Mouse (Mus musculus): ENCODE data around the gene Arf4. TPM values are rescaled to one million over a fixed set of nuclear protein-coding genes. Genes with fewer than 3 reads are reported as not detected.
"Not testable (repeated sequence)": the region's sequence is repeated elsewhere in the genome, so short reads cannot be mapped to it uniquely, and the experiment has no call there.

Arf4 gene
- polyA plus RNA-seq, 1 experiment = 167 TPM

DNA sequence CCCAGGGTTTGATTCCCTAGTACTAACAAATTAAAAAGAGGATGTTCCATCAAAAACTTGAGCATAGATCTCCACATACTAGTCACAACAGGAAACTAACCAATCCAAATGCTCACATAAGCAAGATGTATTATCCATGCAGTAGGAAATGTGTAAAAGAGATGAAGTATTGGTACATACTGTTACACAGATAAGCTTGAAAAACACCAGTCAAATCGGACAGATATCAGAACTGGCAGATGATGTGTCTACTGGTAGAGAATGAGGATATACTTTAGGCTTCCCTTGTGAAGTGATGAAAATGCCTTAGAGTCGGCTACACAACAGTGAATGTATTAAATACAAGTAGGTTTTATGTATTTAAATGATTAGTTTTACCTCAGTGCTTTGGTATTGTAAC is 24.6 kb downstream of the Arf4 start:
- no peak for DNase-seq (ENCODE audit: low read depth)

DNA sequence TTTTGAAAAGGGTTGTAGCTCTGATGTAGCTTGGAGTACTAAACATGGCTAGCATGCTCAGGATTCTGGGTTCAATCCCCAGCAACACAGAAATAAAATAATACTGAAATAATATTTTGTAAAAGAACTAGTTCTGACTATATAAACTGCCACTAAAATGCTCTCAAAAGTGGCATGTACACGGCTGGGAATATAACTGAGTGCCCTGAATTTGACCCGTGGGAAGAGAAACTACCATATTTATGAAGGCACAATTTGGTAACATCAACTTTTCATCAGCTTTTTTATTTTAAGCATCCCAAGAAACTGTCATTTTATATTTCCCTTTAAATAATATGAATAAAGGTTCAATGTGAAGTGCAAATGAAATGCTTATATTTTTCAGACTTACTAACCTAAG is 26.0 kb downstream of the Arf4 start:
- DNase-seq (ENCODE audit: low read depth) = no peak

DNA sequence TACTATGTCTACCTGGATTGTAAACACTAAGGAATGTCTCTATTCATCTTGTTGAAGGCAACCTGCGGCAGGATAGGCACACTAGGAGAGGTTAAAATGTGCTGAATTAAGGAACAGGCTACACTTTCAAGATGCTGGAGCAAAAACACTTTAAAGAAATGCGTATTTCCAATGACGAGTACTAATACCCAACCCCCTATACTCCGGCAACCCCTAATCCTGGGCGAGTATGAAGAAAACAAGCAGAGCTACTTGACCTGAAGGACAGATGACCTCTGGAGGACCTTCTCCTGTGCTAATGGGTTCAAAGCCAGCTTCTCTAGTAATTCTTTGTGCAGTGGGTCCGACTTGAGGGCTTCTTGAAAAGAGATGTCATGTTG is 30.1 kb downstream of the Arf4 start:
- DNase-seq (ENCODE audit: low read depth) = no peak

DNA sequence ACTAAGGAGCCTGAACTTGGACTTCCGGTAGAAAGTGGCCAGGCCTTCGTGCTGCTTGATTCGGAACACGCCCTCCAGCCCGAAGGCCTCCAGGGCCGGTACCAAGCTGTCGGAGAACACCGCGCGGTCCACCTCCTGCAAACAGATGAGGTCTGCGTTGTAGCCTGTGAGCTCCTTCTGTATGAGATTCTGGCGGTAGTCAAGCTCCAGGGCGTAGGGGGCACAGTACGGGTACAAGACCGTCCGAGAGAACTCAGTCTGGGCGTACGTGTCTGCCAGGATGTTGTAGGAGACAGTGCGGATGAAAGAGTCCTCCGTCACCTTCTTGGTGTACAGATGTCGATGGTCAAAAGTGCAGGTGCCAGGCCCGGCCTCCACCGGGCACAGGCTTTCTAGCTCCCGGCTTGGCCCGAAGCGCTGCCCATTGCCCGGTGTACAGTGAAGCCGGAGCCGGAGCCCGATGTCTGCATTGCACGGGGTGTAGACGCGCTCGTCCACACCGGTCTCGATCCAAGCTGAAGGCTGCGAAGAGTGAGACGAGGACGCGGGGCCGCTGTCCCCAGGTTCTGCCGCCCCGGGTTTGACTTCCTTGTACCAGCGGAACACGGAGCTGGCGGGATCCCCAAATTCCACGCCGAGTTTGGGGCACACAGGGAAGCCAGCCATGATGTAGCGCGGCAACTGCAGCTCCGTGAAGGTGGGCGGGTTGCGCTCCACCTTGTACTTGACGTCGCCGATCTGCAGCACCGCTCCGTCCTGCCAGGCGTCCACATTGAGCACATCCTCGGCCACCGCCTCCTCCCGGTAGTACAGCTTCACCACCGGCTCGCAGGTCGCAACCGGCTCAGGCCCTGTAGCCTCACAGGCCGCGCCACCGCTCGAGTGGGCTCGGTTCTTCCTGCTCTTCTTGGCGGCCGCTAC is 30.8 kb downstream of the Arf4 start:
- no peak for DNase-seq (ENCODE audit: low read depth)

DNA sequence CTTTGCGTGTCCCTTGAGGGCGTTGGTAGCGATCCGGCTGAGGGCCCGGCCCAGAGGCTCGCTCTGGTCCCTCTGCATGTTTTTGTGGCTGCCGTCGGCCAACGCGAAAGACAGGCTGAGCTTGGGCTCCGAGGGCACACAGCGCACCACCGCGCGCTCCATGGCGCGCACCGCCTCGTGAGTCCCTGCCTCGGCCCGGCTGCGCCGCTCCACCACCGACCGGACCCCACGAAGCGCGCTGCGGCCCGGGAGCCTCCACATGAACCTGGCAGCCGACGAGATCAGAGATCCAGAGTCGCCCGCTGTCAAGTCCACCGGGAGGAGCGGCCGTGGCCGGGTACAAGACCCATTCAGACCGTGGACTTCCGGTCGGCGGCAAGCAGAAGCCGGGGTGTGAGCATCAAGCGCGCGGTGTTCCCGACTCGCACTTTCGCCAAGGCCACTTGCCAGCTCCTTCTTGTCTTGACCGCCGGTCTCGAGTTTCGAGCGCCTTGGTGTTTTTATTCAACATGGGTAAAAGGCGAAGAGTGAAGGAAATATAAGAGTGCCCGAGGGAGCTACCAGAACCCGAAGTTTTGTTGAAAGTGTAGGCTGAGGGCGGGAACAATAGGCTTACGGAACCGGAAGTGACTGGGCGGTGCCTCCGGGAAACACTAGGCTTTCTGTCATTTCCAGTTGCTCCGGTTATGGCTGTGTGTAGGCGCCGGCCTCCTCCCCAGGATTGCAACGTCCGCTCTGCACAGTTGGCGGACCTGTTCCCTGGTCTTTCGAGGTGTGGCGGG is 31.6 kb downstream of the Arf4 start, which contains the start of gene Pde12:
TSS of gene Pde12 (minus strand) at position 592 of the 782 bp plus-strand sequence.
- peak; percentile 86 for DNase-seq (ENCODE audit: low read depth)

DNA sequence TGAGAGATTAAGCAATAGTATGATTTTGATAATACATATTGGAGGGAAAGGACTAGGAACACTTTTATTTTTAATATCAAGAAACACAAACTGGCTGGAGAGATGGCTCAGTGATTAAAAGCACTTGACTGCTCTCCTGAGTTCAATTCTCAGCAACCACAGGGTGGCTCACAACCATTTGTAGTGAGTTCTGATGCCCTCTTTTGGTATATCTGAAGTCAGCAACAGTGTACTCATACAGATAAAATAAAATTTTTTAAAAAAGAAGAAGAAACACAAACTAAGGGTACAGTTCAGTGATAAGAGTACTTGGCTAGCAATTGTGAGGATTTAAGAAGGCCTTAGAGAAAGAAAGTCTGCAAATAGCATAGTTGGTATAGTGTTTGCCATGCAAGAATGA is 33.1 kb downstream of the Arf4 start:
- DNase-seq (ENCODE audit: low read depth) = no peak

DNA sequence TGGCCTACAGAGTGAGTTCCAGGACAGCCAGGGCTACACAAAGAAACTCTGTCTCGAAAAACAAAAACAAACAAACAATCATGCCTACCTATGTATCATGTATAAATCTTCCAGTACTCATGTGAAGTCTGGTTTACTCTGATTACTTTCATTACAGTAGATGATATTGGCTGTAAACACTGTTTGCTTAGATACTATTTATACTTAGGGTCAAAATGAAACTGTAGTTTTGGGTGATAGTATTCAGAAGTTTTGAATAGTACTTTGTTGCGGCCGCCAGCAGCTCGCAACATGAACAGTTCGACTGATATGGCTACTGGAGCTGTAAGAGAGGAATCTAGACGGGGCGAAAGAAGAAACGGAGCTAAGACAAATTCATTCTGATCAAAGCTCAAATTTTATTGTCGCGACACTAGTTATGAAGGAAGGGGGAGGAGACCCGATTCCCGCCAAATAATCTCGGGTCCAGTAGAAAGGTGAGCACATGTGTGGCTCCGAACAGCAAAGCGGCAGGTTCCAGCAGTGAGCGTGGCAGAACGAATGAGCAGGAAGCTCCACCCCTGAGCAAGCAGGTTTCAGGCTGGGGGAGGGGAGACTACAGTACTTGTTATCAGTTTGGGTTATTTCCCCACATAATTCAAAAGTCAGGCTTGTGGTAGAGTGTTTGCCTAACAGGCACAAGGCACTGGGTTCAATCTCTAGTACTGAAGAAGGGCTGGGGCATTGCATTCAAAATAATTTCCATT is 34.2 kb downstream of the Arf4 start:
- not testable (repeated sequence) for DNase-seq (ENCODE audit: low read depth)

DNA sequence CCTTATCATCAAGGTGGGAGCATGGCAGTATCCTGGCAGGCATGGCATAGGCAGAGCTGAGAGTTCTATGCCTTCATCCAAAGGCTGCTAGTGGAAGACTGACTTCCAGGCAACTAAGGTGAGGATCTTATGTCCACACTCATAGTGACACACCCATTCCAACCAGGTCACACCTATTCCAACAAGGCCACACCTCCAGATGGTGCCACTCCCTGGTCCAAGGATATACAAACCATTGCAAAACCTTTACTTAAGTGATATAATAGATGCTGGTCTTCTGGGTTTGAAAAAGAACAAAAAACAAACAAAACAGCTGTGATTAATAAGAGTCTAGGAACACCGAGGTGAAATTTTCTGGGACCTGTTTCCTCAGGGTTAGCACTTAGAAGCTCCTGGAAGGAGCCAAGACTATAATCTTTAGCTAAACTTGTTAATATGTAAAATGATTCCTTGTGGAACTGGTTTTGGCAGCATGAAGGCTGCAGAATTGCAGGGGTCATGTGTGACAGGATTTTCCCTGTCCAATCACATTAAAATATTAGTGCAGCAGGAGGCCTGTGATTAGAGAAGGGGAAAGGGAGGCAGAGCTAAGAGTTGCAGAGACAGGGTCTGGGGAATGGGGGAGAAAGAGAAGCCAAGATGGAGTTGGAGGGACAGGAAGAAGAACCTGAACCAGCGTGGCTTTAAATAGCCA is 36.7 kb downstream of the Arf4 start:
- DNase-seq (ENCODE audit: low read depth) = not testable (repeated sequence)

DNA sequence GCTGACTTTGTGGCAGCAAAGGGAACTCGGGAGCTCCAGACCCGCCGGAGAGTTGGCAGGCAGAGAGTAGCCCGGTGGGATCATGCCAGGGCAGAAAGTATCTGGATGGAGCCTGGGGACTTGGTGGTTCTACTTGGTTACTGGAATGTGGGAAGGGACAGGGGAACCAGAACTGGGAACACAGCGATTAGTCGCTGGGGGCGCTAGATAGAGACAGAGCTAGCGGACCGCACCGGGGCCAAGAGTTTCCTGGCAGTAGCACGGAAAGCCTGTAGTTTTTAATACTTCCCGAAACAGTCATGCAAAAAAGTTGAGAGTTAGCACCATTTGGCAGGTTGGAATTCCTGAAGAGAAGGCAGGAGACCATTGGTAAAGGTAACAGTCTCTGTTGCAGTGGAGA is 37.5 kb downstream of the Arf4 start:
- DNase-seq (ENCODE audit: low read depth) = no peak

DNA sequence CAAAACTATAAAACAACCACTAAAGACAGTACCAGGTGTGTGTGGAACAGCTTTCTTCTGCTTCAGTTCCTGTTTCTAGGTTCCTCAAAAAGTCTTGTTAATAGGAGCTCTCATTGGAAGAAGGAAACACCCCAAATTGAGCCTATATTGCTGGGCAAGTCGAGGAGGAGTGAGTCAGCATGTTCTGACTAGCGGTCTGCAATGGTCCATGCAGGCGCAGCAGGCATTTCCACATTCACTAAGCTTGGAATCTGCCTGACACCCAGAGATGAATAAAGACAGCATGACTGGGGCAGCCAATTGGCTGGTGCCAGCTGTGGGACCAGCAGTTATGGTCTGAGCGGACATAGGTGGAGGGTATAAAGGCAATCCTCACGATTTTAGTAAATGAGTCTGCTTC is 37.9 kb downstream of the Arf4 start:
- no peak for DNase-seq (ENCODE audit: low read depth)

DNA sequence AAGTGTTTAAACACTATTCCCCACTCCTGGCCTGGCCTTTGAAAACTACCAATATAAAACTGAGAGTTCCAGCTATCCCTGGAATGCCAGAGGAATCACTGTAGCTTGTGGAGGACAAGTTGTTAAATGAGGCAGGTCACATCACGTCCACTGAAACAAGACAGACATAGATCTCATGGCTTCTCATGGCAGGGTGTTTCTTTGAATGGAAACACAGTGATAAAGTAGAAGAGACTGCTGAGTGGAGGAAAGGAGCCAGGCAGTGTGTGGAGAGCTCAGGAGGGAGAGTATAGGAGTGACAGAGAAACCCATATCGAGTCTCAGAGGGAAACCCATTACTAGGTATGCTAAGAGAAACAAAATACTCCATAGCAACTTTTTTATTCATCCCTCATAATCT is 52.9 kb downstream of the Arf4 start:
- DNase-seq (ENCODE audit: low read depth) = no peak

DNA sequence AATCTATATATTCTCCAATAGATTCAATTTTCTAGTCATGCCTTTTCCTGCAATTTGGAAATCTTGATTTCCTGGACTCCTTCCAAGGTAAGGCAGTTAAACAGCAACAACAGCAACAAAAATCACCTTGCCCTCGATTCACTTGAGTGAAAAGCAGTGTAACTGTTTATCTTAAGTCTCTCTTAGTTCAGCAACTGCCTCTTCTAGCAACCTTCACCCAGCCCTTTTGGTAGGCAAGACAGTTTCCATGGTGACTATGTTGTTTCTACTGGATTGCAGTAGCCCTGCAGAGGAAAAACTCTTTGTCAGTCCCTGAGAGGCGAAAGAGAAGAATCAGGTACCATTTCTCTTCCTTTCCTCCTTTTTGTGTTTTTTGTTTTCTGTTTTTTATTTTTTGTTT is 53.5 kb downstream of the Arf4 start:
- DNase-seq (ENCODE audit: low read depth) = no peak

DNA sequence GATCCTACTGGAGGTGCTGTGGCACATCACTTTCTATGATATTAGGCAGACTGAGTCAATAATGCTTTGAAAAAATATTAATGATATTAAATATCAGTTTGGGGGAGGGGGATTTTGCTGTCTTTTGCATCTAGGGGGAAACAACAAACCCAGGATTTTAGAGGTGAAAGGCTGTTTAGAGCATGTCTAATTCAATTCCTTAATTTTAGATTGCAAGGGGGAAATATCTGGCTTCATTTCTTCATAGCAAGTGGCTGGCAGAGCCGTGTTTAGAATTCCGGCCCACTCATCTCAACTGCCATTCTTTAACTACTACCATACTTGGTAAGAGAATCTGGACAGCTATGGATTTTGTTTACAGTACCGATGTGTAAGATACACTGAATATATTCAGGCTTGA is 55.1 kb downstream of the Arf4 start, which contains the start of gene Dnah12:
TSS of gene Dnah12 (plus strand) at position 301 of the 400 bp plus-strand sequence.
- no peak for DNase-seq (ENCODE audit: low read depth)

DNA sequence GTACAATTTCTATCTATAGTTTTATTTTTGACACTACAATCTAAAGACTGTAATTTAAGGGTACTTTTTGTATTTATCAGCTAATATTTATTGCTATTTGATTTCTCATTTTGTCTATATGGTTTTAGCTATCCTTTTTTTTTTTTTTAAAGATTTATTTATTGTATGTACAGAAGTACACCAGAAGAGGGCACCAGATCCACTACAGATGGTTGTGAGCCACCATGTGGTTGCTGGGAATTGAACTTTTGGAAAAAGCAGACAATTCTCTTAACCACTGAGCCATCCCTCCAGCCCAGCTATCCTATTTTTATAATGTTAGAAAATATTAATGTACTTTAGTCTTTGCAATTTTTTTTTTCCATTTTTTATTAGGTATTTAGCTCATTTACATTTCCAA is 60.0 kb downstream of the Arf4 start:
- DNase-seq (ENCODE audit: low read depth) = no peak

DNA sequence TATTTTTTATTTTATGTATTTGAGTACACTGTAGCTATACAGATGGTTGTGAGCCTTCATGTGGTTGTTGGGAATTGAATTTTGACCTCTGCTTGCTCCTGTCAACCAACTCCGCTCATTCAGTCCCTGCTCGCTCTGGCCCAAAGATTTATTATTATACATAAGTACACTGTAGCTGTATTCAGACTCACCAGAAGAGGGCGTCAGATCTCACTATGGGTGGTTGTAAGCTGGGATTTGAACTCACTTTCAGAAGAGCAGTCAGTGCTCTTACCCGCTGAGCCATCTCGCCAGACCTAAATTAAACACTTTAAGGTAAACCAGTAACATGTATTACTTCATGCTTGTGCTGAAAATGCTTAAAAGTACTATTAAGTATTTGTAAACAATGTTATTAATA is 67.4 kb downstream of the Arf4 start:
- DNase-seq (ENCODE audit: low read depth) = not testable (repeated sequence)

Other genes starting within 250 kb of the Arf4 start
- gene Slmap, start 103.1 kb upstream of the Arf4 start, polyA plus RNA-seq (2012; rRNA removed) = 24.5 and 28.5 TPM in 2 replicates
- gene Dennd6a, start 64.2 kb upstream of the Arf4 start, polyA plus RNA-seq (2012; rRNA removed) = 15.2 and 15.5 TPM in 2 replicates
- 5.5 and 5.6 TPM in 2 replicates for gene Pde12, start 31.8 kb downstream of the Arf4 start, polyA plus RNA-seq (2012; rRNA removed)
- gene Dnah12, start 55.2 kb downstream of the Arf4 start, polyA plus RNA-seq (2012; rRNA removed) = 0.46 and 0.72 TPM in 2 replicates